Mouse (Mus musculus): ENCODE data around the gene Zfp598. TPM values are rescaled to one million over a fixed set of nuclear protein-coding genes. Genes with fewer than 3 reads are reported as not detected.
"Not testable (repeated sequence)": the region's sequence is repeated elsewhere in the genome, so short reads cannot be mapped to it uniquely, and the experiment has no call there.

Zfp598 gene
- polyA plus RNA-seq, 1 experiment, result 76.3 TPM

DNA sequence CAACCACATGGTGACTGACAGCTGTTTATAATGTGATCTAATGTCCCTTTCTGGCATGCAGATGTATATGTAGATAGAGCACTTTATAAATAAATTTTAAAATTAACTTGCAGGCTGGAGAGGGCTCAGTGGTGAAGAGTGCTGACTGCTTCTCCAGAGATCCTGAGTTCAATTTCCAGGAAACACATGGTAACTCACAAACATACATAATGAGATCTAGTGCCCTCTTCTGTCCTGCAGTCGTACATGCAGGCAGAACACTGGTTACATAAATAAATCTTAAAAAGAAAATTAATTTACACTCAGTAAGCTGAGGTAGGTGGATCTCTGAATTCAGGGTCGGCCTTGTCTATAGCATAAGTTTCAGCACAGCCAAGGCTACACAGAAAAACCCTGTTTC lies 39.2 kb downstream of the Zfp598 start:
- DNase-seq (ENCODE audit: low read depth), result peak; percentile 59
- TF ChIP-seq POLR2A (IDR thresholded peaks at IDR 0.05; ENCODE audit: borderline replicate concordance, extremely low read depth, insufficient read depth, insufficient read length, poor library complexity, severe bottlenecking) (no peak), CTCF (IDR thresholded peaks at IDR 0.05; ENCODE audit: borderline replicate concordance, extremely low read depth, insufficient read depth, insufficient read length) (no peak; the same call in 1 of the 2 replicates)

- DNase-seq (ENCODE audit: low read depth), result no peak
- TF ChIP-seq CTCF (IDR thresholded peaks at IDR 0.05; ENCODE audit: borderline replicate concordance, extremely low read depth, insufficient read depth, insufficient read length) (no peak), POLR2A (IDR thresholded peaks at IDR 0.05; ENCODE audit: borderline replicate concordance, extremely low read depth, insufficient read depth, insufficient read length, poor library complexity, severe bottlenecking) (no peak)
Measured at GRCm38 (mm10) chr17:24715556-24715955, 46.1 kb downstream of the Zfp598 start.

DNA sequence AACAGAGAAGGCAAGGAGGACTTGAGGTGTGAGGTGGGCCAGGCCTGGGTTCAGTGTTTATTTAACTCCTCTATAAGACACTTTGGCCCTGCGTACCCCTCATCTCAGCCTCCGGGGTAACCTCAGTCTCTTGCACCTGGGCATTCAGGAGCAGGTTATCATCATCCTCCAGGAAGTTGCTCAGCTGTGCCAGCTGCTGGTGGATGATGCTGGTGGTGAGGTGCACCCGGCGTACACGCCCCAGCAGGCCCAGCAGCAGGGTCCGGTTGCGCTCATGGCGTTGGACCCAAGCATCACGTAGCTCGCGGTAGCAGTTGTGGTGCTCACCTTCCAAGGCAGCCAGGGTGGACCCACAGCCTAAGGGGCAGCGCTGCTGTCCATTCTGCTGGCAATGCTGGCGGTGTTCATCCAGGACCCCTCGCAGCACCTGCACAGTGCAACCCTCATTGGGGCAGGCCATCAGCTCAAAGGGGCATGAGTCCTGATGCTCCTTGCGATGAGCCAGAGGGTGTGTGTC lies 46.7 kb downstream of the Zfp598 start:
- no peak for TF ChIP-seq POLR2A (IDR thresholded peaks at IDR 0.05; ENCODE audit: borderline replicate concordance, extremely low read depth, insufficient read depth, insufficient read length, poor library complexity, severe bottlenecking)
- no peak for TF ChIP-seq CTCF (IDR thresholded peaks at IDR 0.05; ENCODE audit: borderline replicate concordance, extremely low read depth, insufficient read depth, insufficient read length)

DNA sequence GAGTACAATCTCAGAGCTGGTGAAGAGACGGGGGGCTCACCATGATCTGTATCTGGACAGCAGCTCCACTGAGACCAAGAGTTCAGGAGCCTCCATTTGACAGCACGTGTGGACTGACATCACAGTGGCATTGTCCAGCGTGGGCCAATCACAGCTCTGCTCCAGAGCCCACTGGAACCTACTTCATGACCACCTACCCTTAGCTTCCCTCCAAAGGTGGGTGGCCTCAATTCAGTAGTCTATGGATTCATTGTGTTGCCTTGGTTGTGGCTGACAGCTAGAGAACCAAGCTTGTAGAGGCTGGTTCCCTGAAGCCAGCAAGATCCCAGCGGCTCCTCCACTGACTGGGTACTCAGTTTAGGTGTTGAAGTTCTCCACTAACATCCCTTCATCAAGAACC lies 48.5 kb downstream of the Zfp598 start, which contains the start of the genes Rnf151 and Rps2:
Rnf151 (minus strand) TSS at position 121 of the 400 bp plus-strand sequence.
Rps2 (plus strand) TSS at position 174 of the 400 bp plus-strand sequence.
- TF ChIP-seq CTCF (IDR thresholded peaks at IDR 0.05; ENCODE audit: borderline replicate concordance, extremely low read depth, insufficient read depth, insufficient read length) (no peak), POLR2A (IDR thresholded peaks at IDR 0.05; ENCODE audit: borderline replicate concordance, extremely low read depth, insufficient read depth, insufficient read length, poor library complexity, severe bottlenecking) (no peak)
- DNase-seq (ENCODE audit: low read depth), result no peak

More for the DNA sequence above, 46.7 kb downstream of the Zfp598 start:
- DNase-seq (ENCODE audit: low read depth), result no peak

- TF ChIP-seq CTCF (IDR thresholded peaks at IDR 0.05; ENCODE audit: borderline replicate concordance, extremely low read depth, insufficient read depth, insufficient read length), result 0 out of 2 replicates have a peak, but pooled peaks have one; percentile 1
- DNase-seq (ENCODE audit: low read depth), result not testable (repeated sequence)
Measured at GRCm38 (mm10) chr17:24718938-24719337, 49.5 kb downstream of the Zfp598 start.

GRCm38 (mm10) chr17:24719494-24720222 lies 50.2 kb downstream of the Zfp598 start:
- DNase-seq (ENCODE audit: low read depth), result peak; percentile 100
- TF ChIP-seq POLR2A (IDR thresholded peaks at IDR 0.05; ENCODE audit: borderline replicate concordance, extremely low read depth, insufficient read depth, insufficient read length, poor library complexity, severe bottlenecking) (peak; percentile 85; the same call in 1 of the 2 replicates), CTCF (IDR thresholded peaks at IDR 0.05; ENCODE audit: borderline replicate concordance, extremely low read depth, insufficient read depth, insufficient read length) (no peak)

- DNase-seq (ENCODE audit: low read depth), result not testable (repeated sequence)
Measured at GRCm38 (mm10) chr17:24720616-24721015, 51.1 kb downstream of the Zfp598 start.

- DNase-seq (ENCODE audit: low read depth), result not testable (repeated sequence)
Measured at GRCm38 (mm10) chr17:24721383-24721955, 52.0 kb downstream of the Zfp598 start.

DNA sequence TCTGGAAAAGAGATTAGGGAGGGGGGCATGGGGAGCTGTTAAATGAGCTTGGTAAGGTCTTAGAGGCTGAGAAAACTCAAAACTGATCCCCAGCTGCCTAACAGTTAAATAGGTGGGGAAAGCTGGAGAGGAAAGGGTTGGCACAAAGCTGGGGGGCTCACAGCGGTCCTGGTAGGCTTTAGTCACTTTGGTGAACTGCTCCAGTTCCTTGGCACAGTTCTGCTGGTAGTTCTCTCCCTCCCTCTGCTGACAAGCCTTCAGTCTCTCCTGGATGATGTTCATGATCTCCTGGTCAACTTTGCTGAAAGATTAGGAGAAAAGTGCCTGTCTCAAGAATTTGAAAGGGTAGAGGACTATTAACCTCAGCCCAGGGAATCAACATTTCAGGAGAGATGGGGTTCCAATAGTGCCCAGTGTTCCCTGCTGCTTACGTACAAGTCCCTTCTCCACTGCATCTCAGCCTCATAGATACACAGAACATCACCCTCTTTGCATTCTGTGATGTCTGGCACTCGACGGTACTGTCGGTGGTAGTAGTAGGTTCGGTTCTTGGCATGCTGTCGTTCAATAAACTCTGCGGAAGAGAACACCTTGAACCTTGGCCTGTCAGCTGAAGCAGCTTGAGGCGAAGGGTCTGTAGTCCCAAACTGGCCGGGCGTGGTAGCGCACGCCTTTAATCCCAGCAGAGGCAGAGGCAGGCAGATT lies 52.9 kb downstream of the Zfp598 start:
- DNase-seq (ENCODE audit: low read depth), result no peak
- TF ChIP-seq CTCF (IDR thresholded peaks at IDR 0.05; ENCODE audit: borderline replicate concordance, extremely low read depth, insufficient read depth, insufficient read length) (no peak), POLR2A (IDR thresholded peaks at IDR 0.05; ENCODE audit: borderline replicate concordance, extremely low read depth, insufficient read depth, insufficient read length, poor library complexity, severe bottlenecking) (no peak)

GRCm38 (mm10) chr17:24723122-24723880 lies 53.8 kb downstream of the Zfp598 start:
- no peak for TF ChIP-seq POLR2A (IDR thresholded peaks at IDR 0.05; ENCODE audit: borderline replicate concordance, extremely low read depth, insufficient read depth, insufficient read length, poor library complexity, severe bottlenecking)
- TF ChIP-seq CTCF (IDR thresholded peaks at IDR 0.05; ENCODE audit: borderline replicate concordance, extremely low read depth, insufficient read depth, insufficient read length), result no peak
- DNase-seq (ENCODE audit: low read depth), result no peak

- no peak for DNase-seq (ENCODE audit: low read depth)
- no peak for TF ChIP-seq CTCF (IDR thresholded peaks at IDR 0.05; ENCODE audit: borderline replicate concordance, extremely low read depth, insufficient read depth, insufficient read length)
- no peak for TF ChIP-seq POLR2A (IDR thresholded peaks at IDR 0.05; ENCODE audit: borderline replicate concordance, extremely low read depth, insufficient read depth, insufficient read length, poor library complexity, severe bottlenecking)
Measured at GRCm38 (mm10) chr17:24723881-24724180, 54.3 kb downstream of the Zfp598 start.

Data from brain, embryonic 14.5 days (tissue).